Mouse (Mus musculus): ENCODE results near the gene Izumo1r. TPM values are rescaled to one million over a fixed set of nuclear protein-coding genes. Genes with fewer than 3 reads are reported as not detected.
A peak's percentile ranks its signal among the peaks of the same experiment; 100 is the strongest.

Izumo1r gene
- polyA plus RNA-seq, 1 experiment from 2014 or later, result not detected

DNA sequence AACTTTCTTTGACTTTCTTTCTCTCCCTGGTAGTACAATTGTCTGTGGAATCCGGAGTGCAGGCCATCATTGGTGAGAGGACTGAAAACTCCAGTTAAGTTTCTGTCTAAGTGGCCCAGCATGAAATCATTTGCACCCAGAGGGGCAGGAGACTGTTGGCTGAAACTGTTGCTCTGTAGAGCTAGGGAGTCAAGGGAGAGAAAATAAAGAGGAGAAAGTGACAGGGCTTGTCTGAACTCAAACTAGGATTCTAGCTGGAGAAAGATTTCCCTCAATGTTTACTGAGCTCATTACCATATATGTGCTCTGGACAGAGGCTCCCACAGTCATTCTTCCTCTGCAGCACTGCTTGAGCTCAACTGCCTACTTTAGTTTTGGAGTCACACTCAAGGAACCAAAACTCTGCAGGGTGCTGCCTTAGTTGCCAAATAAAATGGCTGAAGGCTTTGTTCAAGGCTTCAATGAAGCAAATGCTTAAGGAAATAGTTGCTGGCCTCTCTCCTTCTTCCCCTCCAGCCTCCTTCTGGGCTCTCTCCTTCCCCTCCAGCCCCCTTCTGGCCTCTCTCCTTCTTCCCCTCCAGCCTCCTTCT is 18.3 kb upstream of the Izumo1r start:
- 18% methylated on average over 1 of the region's 1 CpGs for WGBS
- peaks cover 10% of the 10 kb centered on the region for H3K4me1 ChIP-seq
- H3K4me3 ChIP-seq, result no peak overlapping the region
- no peaks in the 10 kb centered on the region for H3K27me3 ChIP-seq (ENCODE audit: poor library complexity, severe bottlenecking)
- H3K36me3 ChIP-seq (replicated peaks), result no peaks in the 10 kb centered on the region
- peak overlapping the region; percentile 30; the same call in 1 of the 2 replicates for H3K27ac ChIP-seq
- no peaks in the 10 kb centered on the region for H3K9me3 ChIP-seq
- DNase-seq (ENCODE audit: extremely low spot score, low spot score), result no peak

DNA sequence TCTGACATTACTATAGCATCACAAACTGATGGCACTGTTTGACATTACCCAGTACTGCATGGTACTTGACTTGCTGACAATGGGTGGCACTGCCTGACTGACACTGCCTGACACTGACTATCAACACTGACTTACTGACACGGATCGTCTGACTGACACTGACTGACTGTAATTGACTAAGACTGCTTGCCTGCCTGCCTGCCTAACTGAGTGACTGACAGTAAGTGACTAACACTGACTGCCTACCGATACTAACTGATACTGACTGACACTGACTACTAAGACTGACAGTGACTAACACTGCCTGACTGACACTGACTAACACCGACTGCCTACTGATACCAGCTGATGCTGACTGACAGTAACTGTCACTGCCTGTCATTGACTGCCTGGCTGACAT is 17.5 kb upstream of the Izumo1r start:
- Histone ChIP-seq H3K27me3 (ENCODE audit: poor library complexity, severe bottlenecking) (no peaks in the 10 kb centered on the region), H3K36me3 (replicated peaks) (no peaks in the 10 kb centered on the region), H3K4me3 (no peak overlapping the region), H3K27ac (no peak overlapping the region), H3K9me3 (no peaks in the 10 kb centered on the region), H3K4me1 (peaks cover 6% of the 10 kb centered on the region)
- no peak for DNase-seq (ENCODE audit: extremely low spot score, low spot score)
- WGBS, result 70% methylated on average over 4 of the region's 4 CpGs

DNA sequence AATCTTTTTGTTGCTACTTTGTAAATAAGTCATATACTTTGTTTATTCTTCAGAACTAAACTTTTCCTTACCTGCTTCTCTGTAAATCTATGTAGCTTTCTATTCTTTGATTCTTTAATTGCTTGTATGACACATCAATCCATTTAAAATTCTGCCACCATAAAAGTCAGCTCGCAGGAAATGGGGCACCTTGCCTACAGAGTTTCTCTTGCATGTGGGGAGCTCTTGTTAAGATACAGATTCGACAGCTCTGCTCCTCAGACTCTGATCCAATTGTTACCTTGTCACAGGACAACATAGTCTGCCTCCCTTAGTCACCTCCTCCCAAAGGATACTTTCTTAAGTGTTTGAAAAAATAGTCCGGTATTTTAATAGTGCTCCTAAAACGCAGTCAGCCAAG is 16.9 kb upstream of the Izumo1r start:
- H3K27ac ChIP-seq, result no peak overlapping the region
- H3K36me3 ChIP-seq (replicated peaks), result no peaks in the 10 kb centered on the region
- no peaks in the 10 kb centered on the region for H3K9me3 ChIP-seq
- no peak overlapping the region for H3K4me3 ChIP-seq
- no peaks in the 10 kb centered on the region for H3K27me3 ChIP-seq (ENCODE audit: poor library complexity, severe bottlenecking)
- no peak for DNase-seq (ENCODE audit: extremely low spot score, low spot score)
- peaks cover 6% of the 10 kb centered on the region for H3K4me1 ChIP-seq
- 82% methylated on average over 4 of the region's 4 CpGs for WGBS

DNA sequence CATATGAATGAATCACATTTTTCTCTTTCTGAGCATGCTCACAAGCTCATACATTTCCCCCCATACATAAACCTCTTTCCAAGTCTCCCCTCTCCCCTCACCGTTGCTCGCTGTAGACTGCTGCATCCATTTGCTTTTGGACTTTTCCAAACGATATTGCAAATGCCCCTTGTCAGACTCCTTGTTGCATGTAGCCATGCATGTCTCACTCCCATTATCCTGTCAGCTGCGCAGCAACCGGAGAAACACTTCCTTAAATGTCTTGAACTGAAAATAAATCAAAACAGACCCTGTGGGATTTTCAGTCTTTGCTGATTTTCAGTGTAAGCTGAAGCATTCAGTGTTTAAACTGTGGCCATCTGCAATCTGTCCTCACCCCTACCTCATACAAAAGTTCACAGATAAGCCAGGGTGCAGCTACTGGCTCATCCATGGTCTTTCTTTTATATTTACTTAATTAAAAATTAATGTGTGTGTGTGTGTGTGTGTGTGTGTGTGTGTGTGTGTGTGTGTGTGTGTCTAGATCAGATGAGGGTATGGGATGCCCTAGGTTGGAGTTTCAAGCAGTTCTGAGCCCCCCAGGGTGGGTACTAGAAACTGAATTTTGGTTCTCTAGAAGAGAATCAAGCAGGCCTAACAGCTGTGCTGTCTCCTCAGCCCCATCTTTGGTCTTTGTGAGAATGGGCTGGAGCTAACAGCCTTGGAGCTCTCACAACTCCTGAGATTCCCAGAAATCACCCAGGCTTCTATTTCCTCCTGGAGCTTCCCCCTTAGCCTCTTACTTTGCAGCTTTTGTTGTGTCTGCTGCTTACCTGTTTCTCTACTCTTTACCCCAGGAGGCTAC is 15.3 kb upstream of the Izumo1r start:
- WGBS, result 87% methylated on average over 5 of the region's 5 CpGs
- no peaks in the 10 kb centered on the region for H3K9me3 ChIP-seq
- no peaks in the 10 kb centered on the region for H3K36me3 ChIP-seq (replicated peaks)
- H3K4me1 ChIP-seq, result peaks cover 6% of the 10 kb centered on the region
- H3K27me3 ChIP-seq (ENCODE audit: poor library complexity, severe bottlenecking), result no peaks in the 10 kb centered on the region
- DNase-seq (ENCODE audit: extremely low spot score, low spot score), result no peak
- H3K27ac ChIP-seq, result no peak overlapping the region
- no peak overlapping the region for H3K4me3 ChIP-seq

DNA sequence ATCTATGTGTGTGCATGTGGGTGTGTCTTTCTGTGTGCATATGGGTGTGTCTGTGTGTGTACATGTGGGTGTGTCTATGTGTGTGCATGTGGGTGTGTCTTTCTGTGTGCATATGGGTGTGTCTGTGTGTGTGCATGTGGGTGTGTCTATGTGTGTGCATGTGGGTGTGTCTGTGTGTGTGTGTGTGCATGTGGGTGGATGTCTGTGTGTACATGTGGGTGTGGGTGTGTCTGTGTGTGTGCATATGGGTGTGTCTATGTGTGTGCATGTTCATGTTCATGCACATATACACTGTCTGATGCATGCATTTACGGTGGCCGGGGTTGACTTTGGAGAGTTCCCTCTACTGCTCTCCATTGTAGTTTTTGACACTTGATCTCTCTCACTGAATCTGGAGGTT is 13.9 kb upstream of the Izumo1r start:
- no peak for DNase-seq (ENCODE audit: extremely low spot score, low spot score)
- Histone ChIP-seq H3K9me3 (no peaks in the 10 kb centered on the region), H3K27me3 (ENCODE audit: poor library complexity, severe bottlenecking) (no peaks in the 10 kb centered on the region)

DNA sequence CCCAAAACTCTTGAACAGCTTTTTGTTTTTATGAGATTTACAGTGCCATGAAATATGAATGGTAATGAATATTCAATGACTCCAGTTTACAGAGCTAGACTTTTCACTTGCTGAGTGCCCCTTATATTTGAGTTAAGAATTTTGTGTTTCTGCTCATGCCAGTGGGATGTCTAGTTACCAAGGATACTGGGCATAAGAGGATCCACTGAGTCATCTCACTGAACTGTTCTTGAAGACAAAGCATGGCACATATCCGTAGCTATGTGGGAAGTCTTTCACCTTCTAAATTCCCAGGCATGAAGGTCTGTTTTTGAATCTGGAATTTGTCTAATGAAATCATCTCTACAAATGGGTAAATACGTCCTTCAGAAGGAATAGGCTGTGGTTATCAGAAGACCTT is 8.3 kb upstream of the Izumo1r start:
- Histone ChIP-seq H3K27me3 (ENCODE audit: poor library complexity, severe bottlenecking) (no peaks in the 10 kb centered on the region), H3K4me3 (no peak overlapping the region), H3K9me3 (no peaks in the 10 kb centered on the region), H3K4me1 (peaks cover 13% of the 10 kb centered on the region), H3K36me3 (replicated peaks) (no peaks in the 10 kb centered on the region), H3K27ac (no peak overlapping the region)
- WGBS, result 88% methylated on average over 2 of the region's 2 CpGs
- DNase-seq (ENCODE audit: extremely low spot score, low spot score), result no peak

More for the DNA sequence above, 13.9 kb upstream of the Izumo1r start:
- Histone ChIP-seq H3K4me1 (peaks cover 6% of the 10 kb centered on the region), H3K4me3 (no peak overlapping the region), H3K27ac (no peak overlapping the region), H3K36me3 (replicated peaks) (no peaks in the 10 kb centered on the region)
- WGBS, result 91% methylated on average over 2 of the region's 2 CpGs

DNA sequence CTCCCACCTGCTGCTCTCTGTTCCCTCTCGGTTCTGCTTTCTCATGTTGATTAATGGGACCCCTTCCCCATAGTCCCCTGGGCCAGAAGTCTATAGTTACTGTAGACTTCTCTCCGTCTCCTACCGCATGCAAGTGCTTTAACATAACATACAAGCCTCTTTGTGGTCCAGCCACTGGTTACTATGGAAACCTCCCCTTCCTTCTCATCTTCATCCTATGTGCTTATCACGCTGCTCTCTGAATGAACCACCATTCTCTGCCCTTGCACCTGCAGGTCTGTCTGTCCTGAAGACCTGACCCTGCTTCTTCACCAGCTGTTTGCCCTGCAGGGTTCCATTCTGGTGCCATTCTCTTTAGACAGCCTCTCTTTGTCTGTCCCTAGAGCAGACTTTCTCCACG is 6.2 kb upstream of the Izumo1r start:
- no peak overlapping the region for H3K27ac ChIP-seq
- WGBS, result 42% methylated on average over 5 of the region's 5 CpGs
- no peaks in the 10 kb centered on the region for H3K36me3 ChIP-seq (replicated peaks)
- no peaks in the 10 kb centered on the region for H3K9me3 ChIP-seq
- H3K27me3 ChIP-seq (ENCODE audit: poor library complexity, severe bottlenecking), result no peaks in the 10 kb centered on the region
- no peak overlapping the region for H3K4me3 ChIP-seq
- H3K4me1 ChIP-seq, result peaks cover 20% of the 10 kb centered on the region
- no peak for DNase-seq (ENCODE audit: extremely low spot score, low spot score)

DNA sequence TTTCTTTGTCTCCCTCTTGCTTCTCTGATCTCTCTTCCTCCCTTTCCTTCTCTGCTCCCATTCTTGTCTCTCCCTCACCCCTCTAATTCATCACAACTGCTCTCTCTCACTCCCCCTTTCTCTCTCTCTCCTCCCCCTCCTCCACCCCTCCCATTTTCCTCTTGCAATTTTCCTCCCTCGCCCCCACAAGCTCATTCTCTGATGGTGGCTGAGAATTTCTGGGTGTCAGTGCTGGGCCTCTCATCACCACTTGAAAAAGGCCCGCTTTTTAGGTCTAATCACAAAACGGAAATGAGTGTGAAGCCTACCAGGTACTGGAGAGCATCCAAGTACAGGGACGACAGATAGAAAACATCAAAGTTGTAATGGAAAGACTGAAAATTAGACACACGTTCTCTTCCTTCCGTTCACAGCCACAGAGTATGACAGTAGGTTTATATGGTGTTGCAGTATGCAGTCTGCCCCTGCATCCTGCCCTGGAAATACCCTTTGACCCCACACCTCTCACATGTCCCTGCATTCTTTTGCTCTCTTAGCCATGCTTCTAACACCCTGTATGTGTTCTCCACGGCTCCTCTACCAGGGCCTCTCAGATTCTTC is 4.2 kb upstream of the Izumo1r start:
- DNase-seq (ENCODE audit: extremely low spot score, low spot score), result no peak
- Histone ChIP-seq H3K4me3 (no peak overlapping the region), H3K27ac (no peak overlapping the region), H3K27me3 (ENCODE audit: poor library complexity, severe bottlenecking) (no peaks in the 10 kb centered on the region; the same call in 1 of the 2 replicates), H3K36me3 (replicated peaks) (no peaks in the 10 kb centered on the region), H3K9me3 (no peaks in the 10 kb centered on the region), H3K4me1 (peaks cover 38% of the 10 kb centered on the region)
- WGBS, result 76% methylated on average over 7 of the region's 7 CpGs

DNA sequence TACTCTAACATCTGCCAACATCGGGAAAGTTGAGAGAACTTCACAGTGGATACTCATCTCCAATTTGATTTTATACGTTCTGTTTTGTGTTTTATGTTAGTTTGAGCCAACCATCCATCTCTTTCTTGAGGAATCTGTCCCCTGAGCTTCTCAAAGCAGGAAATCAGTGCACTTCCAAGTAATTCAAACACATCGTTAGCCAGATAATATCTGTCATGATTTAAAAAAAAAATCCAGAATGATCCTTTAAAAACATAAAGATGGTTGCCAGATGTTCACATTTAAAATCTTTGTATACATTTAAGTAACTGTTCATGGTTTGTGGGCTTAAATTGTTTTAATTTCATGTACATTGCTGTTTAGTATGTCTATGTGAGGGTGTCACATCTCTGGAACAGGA is 2.2 kb upstream of the Izumo1r start:
- Histone ChIP-seq H3K9me3 (no peaks in the 10 kb centered on the region), H3K4me3 (no peak overlapping the region), H3K27ac (no peak overlapping the region), H3K36me3 (replicated peaks) (no peaks in the 10 kb centered on the region), H3K27me3 (ENCODE audit: poor library complexity, severe bottlenecking) (no peaks in the 10 kb centered on the region; the same call in 1 of the 2 replicates), H3K4me1 (peaks cover 38% of the 10 kb centered on the region)
- DNase-seq (ENCODE audit: extremely low spot score, low spot score), result no peak
- WGBS, result 86% methylated on average over 3 of the region's 3 CpGs

DNA sequence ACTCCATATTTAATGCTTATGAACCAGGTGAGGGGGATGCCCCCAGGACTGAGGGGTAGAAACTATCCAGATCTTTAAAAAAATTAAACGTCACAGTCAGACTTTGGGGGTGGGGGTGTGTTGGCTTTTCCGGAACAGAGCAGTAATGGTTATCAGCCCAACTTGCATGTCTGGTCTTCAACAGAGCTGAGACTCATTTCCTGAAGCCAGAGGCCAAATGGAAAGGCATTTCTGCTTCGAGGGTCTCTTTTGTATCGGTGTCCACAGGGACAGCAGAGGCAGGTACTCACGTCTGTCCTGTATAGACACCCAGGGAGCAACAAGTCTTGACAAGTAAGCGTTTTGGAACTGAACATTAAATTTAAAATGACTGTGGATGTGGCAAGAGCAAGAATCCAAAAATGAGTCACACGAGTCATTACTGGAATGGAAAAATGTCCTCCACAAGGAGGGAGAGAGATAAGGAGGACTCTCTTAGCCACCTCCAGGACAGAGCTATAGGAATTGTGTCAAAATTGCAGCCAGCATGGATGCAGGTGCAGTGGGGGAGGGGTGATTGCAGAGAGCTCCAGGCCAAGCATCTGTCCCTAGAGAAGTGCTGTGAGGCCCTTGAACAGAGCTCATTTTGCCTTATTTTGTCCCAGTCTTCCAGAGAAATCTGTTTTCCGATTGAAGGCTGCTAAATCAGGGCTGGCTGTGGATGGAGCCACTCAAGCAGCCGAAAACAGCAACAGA is 1.2 kb upstream of the Izumo1r start:
- no peak for DNase-seq (ENCODE audit: extremely low spot score, low spot score)
- 49% methylated on average over 9 of the region's 9 CpGs for WGBS

DNA sequence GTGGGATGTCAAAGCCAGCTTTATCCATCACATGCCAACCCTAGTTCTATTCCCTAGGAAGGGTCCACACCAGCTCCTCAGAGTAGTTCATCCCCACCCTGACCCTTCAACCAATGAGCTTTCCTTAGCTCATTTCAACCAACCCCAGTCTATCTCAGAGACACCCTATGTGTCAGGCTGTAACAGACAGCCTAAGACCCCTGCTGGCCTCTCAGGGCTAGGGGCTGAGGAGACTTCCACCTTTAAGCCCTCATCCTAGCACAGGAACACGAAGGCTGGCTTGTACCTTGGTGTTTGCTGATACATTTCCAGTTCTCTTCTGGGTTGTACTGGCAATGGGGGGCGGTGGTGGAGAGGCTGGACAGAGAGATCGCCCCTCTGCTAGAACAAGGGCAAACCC is 743 bp downstream of the Izumo1r start:
- no peaks in the 10 kb centered on the region; the same call in 1 of the 2 replicates for H3K27me3 ChIP-seq (ENCODE audit: poor library complexity, severe bottlenecking)
- H3K4me3 ChIP-seq, result no peak overlapping the region
- WGBS, result 83% methylated on average over 3 of the region's 3 CpGs
- H3K9me3 ChIP-seq, result no peaks in the 10 kb centered on the region
- peaks cover 29% of the 10 kb centered on the region for H3K4me1 ChIP-seq
- DNase-seq (ENCODE audit: extremely low spot score, low spot score), result no peak
- H3K27ac ChIP-seq, result 0 out of 2 replicates have a peak overlapping the region, but pooled peaks have one; percentile 15
- H3K36me3 ChIP-seq (replicated peaks), result no peaks in the 10 kb centered on the region

More for the DNA sequence above, 1.2 kb upstream of the Izumo1r start:
- Histone ChIP-seq H3K4me1 (peaks cover 30% of the 10 kb centered on the region), H3K4me3 (no peak overlapping the region), H3K9me3 (no peaks in the 10 kb centered on the region), H3K27me3 (ENCODE audit: poor library complexity, severe bottlenecking) (no peaks in the 10 kb centered on the region; the same call in 1 of the 2 replicates), H3K27ac (no peak overlapping the region), H3K36me3 (replicated peaks) (no peaks in the 10 kb centered on the region)

DNA sequence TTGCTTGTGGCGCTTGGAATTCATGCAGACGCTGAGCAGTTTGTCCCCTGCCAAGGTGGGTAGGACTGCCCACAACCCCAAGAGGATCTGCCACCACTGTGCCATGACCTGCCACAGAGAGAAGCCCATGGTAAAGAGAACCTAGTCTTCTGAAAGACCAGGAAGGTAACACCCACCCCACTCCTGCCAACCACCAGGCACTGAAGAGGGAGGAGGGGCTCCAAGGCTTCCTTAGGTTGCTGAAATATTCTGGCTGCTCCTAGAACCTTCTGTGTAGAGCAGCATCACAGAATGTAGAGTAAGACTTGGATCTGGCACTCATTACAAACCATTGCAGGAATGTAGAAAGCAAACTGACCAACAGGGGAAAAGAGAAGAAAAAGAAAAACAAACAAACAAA is 1.3 kb downstream of the Izumo1r start:
- WGBS, result 97% methylated on average over 2 of the region's 2 CpGs

More for the DNA sequence above, 1.3 kb downstream of the Izumo1r start:
- no peak overlapping the region for H3K27ac ChIP-seq
- H3K4me1 ChIP-seq, result peaks cover 25% of the 10 kb centered on the region
- no peaks in the 10 kb centered on the region for H3K9me3 ChIP-seq
- H3K36me3 ChIP-seq (replicated peaks), result no peaks in the 10 kb centered on the region
- no peak for DNase-seq (ENCODE audit: extremely low spot score, low spot score)
- H3K27me3 ChIP-seq (ENCODE audit: poor library complexity, severe bottlenecking), result no peaks in the 10 kb centered on the region; the same call in 1 of the 2 replicates
- H3K4me3 ChIP-seq, result no peak overlapping the region

Measured in forebrain, embryonic 10.5 days (tissue).